Mouse (Mus musculus) kidney, embryonic 16.5 days (tissue): Measurements from ENCODE around the gene Gnptg. TPM values are rescaled to one million over a fixed set of nuclear protein-coding genes. Genes with fewer than 3 reads are reported as not detected.

Experiments
- ATAC-seq: fragments of 200-750 bp; cut with Nextera tagmentation; 2 replicates; pipeline ENCODE4 v1.8.0; 2017; ENCODE audit warnings: moderate TSS enrichment; ENCODE audit not compliant: low FRiP score, low TSS enrichment
- H3K27ac ChIP-seq: fragments of 300-500 bp; sonication (generic); 2 replicates; pipeline ENCODE4 v1.5.1; 2014; ENCODE audit warnings: low read length
- H3K27me3 ChIP-seq: fragments of 300-500 bp; sonication (generic); 2 replicates; pipeline ENCODE4 v1.6.1; 2014; ENCODE audit warnings: low read length, control low read depth, mixed read lengths; ENCODE audit not compliant: insufficient read depth
- H3K36me3 ChIP-seq: fragments of 300-500 bp; sonication (generic); 2 replicates; pipeline ENCODE4 v1.6.1; 2014; ENCODE audit warnings: low read length, control low read depth, mixed read lengths; ENCODE audit not compliant: insufficient read depth
- H3K4me1 ChIP-seq: fragments of 300-500 bp; sonication (generic); 2 replicates; pipeline ENCODE4 v1.6.1; 2014; ENCODE audit warnings: low read length, control low read depth, mixed read lengths; ENCODE audit not compliant: insufficient read depth
- H3K4me2 ChIP-seq: fragments of 300-500 bp; sonication (generic); replicated peaks from 2 replicates; pipeline ENCODE4 v1.6.1; 2014; ENCODE audit warnings: low read depth, low read length
- H3K4me3 ChIP-seq: fragments of 300-500 bp; sonication (generic); 2 replicates; pipeline ENCODE4 v1.5.1; 2014; ENCODE audit warnings: mild to moderate bottlenecking, low read length
- H3K9ac ChIP-seq: fragments of 300-500 bp; sonication (generic); replicated peaks from 2 replicates; pipeline ENCODE4 v1.6.1; 2014; ENCODE audit warnings: low read length
- H3K9me3 ChIP-seq: fragments of 300-500 bp; sonication (generic); 2 replicates; pipeline ENCODE4 v1.6.1; 2016; ENCODE audit warnings: low read length, control low read depth
- WGBS: fragments of 180-500 bp; shearing (Covaris S2); extraction: QIAGEN DNeasy Blood & Tissue Kit; methylation state at CpG from one replicate; pipeline ENCODE4 v1.1.7; 2014; 5-methylcytosine and 5-hydroxymethylcytosine counted together
- polyA plus RNA-seq: library from polyadenylated mRNA; unstranded; fragments of >200 nt; fragmentation: Nextera tagmentation; extraction: Ambion mirVana; gene quantifications from 2 replicates; pipeline ENCODE4 v1.2.1, GENCODE M21; 2015

Gnptg gene
- polyA plus RNA-seq, 1 experiment from 2014 or later = 56.6 TPM

DNA sequence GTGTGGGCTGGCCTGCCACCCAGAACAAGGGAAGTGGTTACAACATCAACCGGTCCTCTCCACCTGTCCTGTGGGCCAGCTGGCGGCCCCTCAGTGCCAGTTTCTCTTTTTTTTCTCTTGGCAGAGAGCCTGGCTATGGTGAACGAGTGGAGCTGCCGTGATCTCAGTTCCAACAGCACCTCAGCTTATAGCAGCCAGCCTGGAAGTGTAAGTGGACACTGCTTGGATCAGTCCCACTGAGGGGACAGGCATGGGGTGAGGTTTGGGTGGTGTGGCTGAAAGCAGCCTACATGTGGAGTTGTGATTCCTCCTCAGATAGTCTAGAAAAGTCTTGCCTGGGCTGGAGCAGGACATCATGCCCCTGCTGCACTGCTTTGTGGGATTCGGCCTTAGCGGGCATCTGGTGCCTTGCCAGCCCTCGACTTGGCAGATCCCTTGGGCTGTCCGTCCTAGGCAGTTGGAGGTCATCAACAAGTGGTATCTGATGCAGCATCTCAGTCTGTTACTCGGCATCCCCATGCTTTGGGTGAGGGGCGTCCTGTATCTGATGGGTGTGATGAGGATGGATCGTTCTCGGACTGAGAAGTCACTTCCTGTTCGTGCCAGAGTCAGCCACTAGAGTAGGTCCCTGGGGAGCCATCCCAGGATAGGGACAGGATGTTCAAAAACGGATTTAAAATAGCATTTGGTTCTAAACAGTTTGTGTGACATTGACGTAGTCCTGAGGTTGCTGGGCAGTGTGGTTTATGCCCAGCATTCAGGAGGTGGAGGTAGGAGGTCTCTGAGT is 29.1 kb downstream of the Gnptg start:
- no peaks in the 10 kb centered on the region for H3K4me1 ChIP-seq
- no peaks in the 10 kb centered on the region for H3K9me3 ChIP-seq
- H3K4me2 ChIP-seq = no peak overlapping the region
- whole genome bisulfite sequencing = 79% methylated on average over 15 of the region's 15 CpGs
- H3K27ac ChIP-seq = no peak overlapping the region
- ATAC-seq = no peak
- no peak overlapping the region for H3K4me3 ChIP-seq
- no peak overlapping the region; the same call in 1 of the 2 replicates for H3K9ac ChIP-seq
- H3K27me3 ChIP-seq = no peaks in the 10 kb centered on the region
- peaks cover 78% of the 10 kb centered on the region for H3K36me3 ChIP-seq

DNA sequence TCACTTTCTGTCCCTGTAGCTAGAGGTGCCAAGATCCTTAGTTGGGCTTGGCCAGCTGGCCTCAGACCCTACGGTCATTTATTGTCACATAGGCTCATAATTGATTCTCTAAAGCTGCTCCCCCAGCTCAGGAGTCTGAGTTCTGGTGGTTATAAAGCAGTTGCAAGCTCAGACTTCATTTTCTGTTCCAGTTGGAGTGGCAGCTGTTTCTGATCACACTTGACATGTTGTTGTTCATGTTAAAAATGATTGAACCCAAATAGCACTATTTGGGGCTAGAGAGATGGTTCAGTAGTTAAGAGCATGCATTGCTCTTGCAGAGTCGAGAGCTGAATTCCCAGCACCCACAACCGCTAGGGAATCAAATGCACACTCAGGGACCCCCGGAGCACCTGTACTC is 29.9 kb downstream of the Gnptg start:
- ATAC-seq = no peak
- H3K9me3 ChIP-seq = no peaks in the 10 kb centered on the region
- no peak overlapping the region for H3K4me3 ChIP-seq
- WGBS = 83% methylated on average over 4 of the region's 4 CpGs
- no peak overlapping the region for H3K9ac ChIP-seq
- H3K36me3 ChIP-seq = peaks cover 80% of the 10 kb centered on the region
- no peaks in the 10 kb centered on the region for H3K27me3 ChIP-seq
- no peak overlapping the region for H3K27ac ChIP-seq
- H3K4me2 ChIP-seq = no peak overlapping the region
- no peaks in the 10 kb centered on the region for H3K4me1 ChIP-seq

DNA sequence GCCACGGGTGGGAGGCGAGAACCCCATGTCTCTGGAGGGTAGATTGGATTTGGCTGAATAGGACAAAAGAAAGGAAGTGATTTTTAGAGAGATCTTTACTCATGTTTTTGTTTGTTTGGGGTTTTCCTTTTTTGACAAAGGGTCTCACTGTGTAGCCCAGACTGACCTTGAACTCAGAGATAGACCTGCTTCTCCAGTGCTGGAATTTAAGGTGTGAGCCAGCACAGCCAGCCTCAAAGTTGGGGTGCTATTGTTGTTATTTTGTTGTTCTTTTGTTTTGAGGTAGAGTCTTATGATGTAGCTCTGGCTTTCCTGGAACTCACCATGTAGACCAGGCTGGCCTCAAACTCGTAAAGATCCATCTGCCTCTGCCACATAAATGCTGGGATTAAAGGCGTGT is 37.5 kb downstream of the Gnptg start:
- no peak for ATAC-seq
- no peak overlapping the region for H3K9ac ChIP-seq
- WGBS = 93% methylated on average over 4 of the region's 4 CpGs

DNA sequence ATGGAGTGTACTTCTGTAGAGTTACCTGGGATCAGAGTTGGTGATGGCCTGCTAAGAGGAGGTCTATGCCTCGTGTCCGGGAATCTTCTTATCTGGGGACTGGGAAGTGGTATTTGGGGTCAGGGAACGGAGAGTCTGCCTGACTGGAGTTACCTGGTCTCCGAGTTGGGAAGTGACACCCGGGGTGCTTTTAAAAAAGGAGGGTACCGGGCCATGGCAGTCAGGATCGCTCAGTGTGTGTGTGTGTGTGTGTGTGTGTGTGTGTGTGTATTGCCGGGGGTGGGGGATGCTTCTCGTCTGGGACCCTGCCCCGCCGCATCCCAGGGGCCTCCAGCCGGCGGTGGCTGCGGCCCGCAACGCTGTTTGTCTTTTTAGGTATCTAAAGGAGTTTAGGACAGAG is 50.8 kb downstream of the Gnptg start:
- peaks cover 3% of the 10 kb centered on the region for H3K36me3 ChIP-seq
- no peaks in the 10 kb centered on the region for H3K9me3 ChIP-seq
- ATAC-seq = no peak
- peaks cover 22% of the 10 kb centered on the region for H3K4me1 ChIP-seq
- peak overlapping the region; percentile 90 for H3K9ac ChIP-seq
- H3K27ac ChIP-seq = no peak overlapping the region; the same call in 1 of the 2 replicates
- peak overlapping the region; percentile 76 for H3K4me2 ChIP-seq
- WGBS = 3% methylated on average over 16 of the region's 16 CpGs
- no peaks in the 10 kb centered on the region for H3K27me3 ChIP-seq
- peak overlapping the region; percentile 96 for H3K4me3 ChIP-seq

More for the DNA sequence above, 37.5 kb downstream of the Gnptg start:
- Histone ChIP-seq H3K36me3 (peaks cover 62% of the 10 kb centered on the region), H3K27me3 (no peaks in the 10 kb centered on the region), H3K27ac (no peak overlapping the region), H3K4me3 (no peak overlapping the region), H3K4me2 (no peak overlapping the region), H3K9me3 (no peaks in the 10 kb centered on the region), H3K4me1 (no peaks in the 10 kb centered on the region)

DNA sequence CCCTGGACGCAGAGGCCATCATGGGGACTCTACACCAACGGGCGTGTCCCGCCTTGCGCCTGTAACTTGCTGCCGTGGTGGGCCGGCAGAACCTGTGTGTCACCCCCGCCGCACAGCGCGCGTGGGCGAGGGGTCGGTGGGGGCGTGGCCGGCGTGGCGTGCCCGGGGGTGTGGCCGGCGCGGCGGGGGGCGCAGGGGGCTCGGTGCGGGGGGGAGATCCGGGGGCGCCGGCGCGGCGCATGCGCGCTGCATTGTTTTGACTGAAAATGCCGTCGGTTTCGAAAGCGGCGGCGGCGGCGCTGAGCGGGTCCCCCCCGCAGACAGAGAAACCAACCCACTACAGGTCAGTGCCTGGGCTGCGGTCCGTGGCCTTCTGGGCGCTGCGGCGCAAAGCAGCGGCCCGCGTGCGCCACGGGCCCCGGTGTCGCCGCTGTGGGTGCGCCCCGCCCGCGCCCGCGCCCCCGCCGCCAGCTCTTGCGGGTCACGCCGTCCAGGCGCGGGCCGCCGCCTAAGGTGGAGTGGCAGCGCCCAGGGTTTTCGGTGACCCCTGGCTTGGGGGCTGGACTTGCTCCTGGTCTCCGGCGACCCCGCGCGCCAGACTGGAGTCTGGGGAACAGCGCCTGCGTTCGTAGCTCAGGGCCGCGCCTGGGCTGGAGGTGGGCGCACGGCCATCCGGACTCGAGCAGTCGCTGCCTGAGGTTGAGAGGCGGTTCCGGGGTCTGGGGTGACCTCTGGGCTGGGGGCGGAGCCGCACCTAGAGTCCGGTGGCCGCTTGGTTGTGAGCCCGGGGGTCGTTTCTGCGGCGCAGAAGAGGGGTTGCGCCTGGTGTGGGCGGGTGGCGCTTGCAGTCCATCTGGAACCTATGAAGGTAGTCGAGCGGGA is 51.5 kb downstream of the Gnptg start, which contains the start of gene Unkl:
TSS of gene Unkl (plus strand) at position 248 of the 882 bp plus-strand sequence.
- Histone ChIP-seq H3K27me3 (no peaks in the 10 kb centered on the region), H3K9ac (peak within 1 kb of the TSS; percentile 90), H3K27ac (peak within 1 kb of the TSS; percentile 89), H3K4me3 (peak within 1 kb of the TSS; percentile 96), H3K4me2 (peak within 1 kb of the TSS; percentile 76), H3K9me3 (no peaks in the 10 kb centered on the region), H3K36me3 (peaks cover 3% of the 10 kb centered on the region), H3K4me1 (peaks cover 27% of the 10 kb centered on the region)
- under 1% methylated on average over 78 of the region's 104 CpGs for WGBS
- ATAC-seq = peak; percentile 55

DNA sequence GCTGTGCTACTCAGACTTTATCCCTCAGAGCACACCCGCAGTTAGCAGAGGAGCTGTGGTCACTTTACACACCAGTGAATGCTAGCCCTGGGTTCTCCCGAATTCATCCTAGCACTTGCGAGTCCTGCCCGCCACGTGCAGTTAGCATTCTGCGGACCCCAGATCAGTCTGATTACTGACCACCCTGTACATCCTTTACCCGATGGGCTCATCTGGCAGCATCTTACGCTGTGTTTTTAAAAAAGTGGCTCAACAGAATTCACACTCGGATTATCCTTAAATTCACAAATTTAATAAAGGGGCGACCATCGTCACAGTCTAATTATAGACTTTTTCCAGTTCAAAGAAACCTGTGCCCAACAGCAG is 52.2 kb downstream of the Gnptg start:
- Histone ChIP-seq H3K4me2 (peak overlapping the region; percentile 76), H3K36me3 (peaks cover 3% of the 10 kb centered on the region), H3K27ac (peak overlapping the region; percentile 89), H3K27me3 (no peaks in the 10 kb centered on the region), H3K9ac (peak overlapping the region; percentile 90), H3K4me1 (peaks cover 27% of the 10 kb centered on the region), H3K4me3 (peak overlapping the region; percentile 96), H3K9me3 (no peaks in the 10 kb centered on the region)
- WGBS = 8% methylated on average over 11 of the region's 11 CpGs
- ATAC-seq = no peak

DNA sequence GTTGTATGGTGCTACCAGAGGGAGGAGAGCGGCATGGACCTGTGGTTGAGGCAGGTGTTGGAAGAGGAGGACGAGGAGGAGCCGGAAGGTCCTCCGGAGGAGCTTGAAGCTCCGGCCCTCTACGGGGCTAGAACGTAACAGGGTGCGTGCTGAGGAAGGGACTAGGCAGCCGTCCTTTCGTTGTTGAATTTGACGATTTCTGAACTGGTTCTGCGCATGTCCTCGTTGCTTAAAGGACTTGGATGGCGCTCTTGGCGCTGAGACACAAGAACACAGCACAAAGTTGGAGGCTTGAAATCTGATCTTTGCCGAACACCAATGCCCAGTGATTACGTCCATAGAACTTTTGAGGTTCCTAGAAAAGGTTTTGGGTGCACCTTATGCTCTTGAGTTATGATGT is 55.0 kb downstream of the Gnptg start:
- 5% methylated on average over 17 of the region's 17 CpGs for WGBS
- H3K27ac ChIP-seq = peak overlapping the region; percentile 87
- no peak for ATAC-seq

DNA sequence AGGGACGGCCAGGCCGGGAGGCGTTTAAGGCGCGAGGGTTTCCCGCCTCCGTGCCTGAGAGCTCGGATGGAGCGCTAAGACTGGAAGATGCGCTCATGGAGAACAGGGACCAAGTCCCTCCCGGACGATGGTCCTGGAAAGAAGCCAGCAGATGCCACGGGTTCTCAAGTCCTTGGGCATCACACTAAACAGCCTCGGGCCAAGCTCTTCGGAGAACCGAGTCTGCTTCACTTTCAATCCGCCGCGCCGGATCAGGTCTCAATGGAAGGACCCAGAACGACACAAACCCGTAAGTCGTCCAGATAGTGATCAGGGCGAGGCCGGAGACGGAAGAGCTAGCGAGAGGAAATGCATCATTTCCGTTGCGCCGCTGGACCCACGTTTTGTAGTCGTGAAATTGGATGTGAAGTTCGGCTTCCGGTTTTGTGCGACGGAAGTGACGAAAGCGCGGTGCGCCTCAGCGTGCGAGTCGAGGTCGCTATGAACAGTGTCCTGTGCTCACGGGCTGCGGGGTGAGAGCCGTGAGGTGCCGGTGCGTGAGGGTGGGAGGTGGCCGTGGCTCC is 55.7 kb downstream of the Gnptg start, which contains the start of gene BC003965:
TSS of gene BC003965 (plus strand) at position 426 of the 563 bp plus-strand sequence.
- H3K36me3 ChIP-seq = peaks cover 3% of the 10 kb centered on the region; the same call in 1 of the 2 replicates
- no peaks in the 10 kb centered on the region for H3K9me3 ChIP-seq
- H3K4me3 ChIP-seq = peak within 1 kb of the TSS; percentile 98
- peaks cover 18% of the 10 kb centered on the region for H3K4me1 ChIP-seq
- H3K27me3 ChIP-seq = peaks cover 5% of the 10 kb centered on the region; the same call in 1 of the 2 replicates
- peak; percentile 82 for ATAC-seq
- peak within 1 kb of the TSS; percentile 87 for H3K27ac ChIP-seq
- under 1% methylated on average over 50 of the region's 50 CpGs for WGBS
- peak within 1 kb of the TSS; percentile 78 for H3K9ac ChIP-seq
- H3K4me2 ChIP-seq = peak within 1 kb of the TSS; percentile 99

More for the DNA sequence above, 55.0 kb downstream of the Gnptg start:
- Histone ChIP-seq H3K9ac (peak overlapping the region; percentile 78), H3K9me3 (no peaks in the 10 kb centered on the region), H3K4me2 (peak overlapping the region; percentile 99), H3K36me3 (peaks cover 3% of the 10 kb centered on the region; the same call in 1 of the 2 replicates), H3K27me3 (peaks cover 5% of the 10 kb centered on the region; the same call in 1 of the 2 replicates), H3K4me1 (peaks cover 26% of the 10 kb centered on the region), H3K4me3 (peak overlapping the region; percentile 98)
